Mouse (Mus musculus) erythroblast, embryonic 14.5 days (primary cell): ENCODE data around the gene Zfp14.

Source experiments
- GATA1 ChIP-seq: IDR thresholded peaks from 2 replicates; pipeline ENCODE4 v1.6.1; 2012; ENCODE audit warnings: low read length, inconsistent platforms, mixed read lengths
- TAL1 ChIP-seq: IDR thresholded peaks from 3 replicates; pipeline ENCODE4 v1.6.1; 2012; ENCODE audit warnings: low read length, inconsistent platforms, mixed read lengths

DNA sequence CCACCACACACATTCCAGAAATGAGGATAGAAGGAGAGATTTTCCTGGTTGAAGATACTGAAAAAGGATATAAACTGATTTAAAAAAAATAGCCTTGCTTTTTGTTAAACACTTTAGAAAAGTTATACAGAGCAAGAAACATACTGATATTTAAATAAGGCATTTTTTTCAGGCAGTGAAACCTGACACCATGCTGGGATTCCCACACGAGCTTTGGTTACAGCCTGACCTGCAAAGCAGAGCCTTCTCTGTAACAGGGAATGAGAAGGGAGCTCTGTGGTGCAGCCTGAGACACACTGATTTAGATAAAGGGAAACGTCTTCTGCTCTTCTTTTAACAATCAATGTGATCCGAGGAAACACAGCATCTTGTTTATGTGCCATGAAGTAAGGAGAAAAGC, 2.4 kb upstream of the Zfp14 start:
- TF ChIP-seq GATA1 = no peak
- TF ChIP-seq TAL1 = no peak
